Mouse (Mus musculus) right cerebral cortex, adult 18-20 months (tissue): Measurements from ENCODE around the gene Macrod2.

Experiments used
- DNase-seq: peaks from one replicate; pipeline ENCODE4 v3.0.0; 2022; ENCODE audit warnings: mixed read lengths

Gene Macrod2

DNA sequence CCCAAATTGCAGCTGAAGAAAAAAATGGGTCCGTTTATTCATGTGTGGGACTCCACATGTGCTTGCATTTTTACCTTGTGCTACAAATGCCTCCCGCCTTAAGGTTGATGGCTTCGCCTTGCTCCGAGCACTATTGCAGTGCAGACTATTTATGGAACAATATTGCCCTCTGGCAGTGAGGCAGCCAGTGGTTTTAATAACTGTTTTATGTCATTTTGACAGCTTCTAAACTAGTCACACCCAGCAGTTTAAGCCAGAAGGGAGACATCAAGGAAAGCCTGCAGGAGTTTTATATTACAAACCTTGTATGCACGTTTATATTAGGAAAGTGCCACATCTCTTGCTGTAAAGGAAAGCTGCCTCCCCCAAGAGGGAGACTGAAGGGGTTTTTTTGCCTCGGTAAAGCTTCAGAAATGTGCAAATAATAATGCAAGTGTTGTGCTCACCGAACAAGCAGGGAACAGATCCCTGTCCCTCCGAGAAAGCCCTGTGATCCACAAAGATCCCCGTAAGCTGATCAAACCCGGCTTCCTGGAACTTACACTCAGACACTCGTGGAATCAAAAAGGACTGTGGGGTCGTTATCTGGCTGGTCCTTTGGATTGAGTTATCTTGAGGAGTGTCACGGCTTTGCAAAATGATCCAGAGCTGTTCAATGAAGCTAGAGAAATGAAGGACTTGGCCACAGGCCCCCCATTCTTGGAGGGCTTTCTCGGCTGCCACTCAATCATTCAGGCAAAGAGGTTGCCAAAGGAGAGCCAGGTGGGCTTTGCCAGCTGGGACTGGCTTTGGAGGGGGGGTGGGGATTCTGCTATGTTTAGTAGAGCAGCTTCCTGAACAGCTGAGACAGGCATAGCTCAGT lies 1663.0 kb downstream of the Macrod2 start:
- DNase-seq, result no peak

GRCm38 (mm10) chr2:142058751-142059090 lies 1663.6 kb downstream of the Macrod2 start:
- DNase-seq, result no peak

- DNase-seq, result no peak
Measured at GRCm38 (mm10) chr2:142108947-142109346, 1713.8 kb downstream of the Macrod2 start.

DNA sequence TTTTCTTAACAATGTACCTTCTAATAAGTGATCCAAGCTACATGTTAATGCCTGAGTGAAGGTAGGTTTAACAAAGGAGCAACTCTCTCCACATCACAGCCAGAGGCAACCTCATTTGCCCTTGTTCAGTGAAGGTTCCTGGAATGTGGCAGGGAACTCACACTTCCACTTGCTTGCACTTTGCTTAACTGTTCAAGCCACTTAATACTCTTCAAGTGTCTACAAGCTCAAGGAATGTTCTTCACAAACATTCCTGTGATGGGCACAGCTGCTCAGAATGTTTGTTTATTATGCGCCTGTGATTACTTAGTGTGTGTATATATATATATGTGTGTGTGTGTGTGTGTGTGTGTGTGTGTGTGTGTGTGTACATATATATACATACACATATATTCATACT lies 1721.5 kb downstream of the Macrod2 start:
- no peak for DNase-seq

DNA sequence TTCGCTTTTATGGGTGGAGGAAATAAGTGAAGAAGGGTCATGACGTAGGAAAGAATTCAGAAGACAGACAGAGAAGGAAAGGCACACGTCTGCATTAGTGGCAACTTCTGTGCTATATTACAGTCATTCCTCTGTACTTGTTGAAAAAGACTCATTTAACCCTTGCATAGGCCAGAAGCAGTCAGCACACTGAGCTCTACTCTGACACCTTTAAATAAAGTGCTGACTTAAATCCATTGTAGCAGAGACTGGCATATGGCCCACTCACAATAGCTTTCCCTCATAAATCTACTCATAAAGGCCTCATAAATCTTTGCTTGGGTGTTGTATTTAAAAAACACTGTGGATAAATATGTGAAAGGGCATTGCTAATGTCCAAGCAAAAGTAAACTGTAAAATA lies 1733.0 kb downstream of the Macrod2 start:
- no peak for DNase-seq

DNA sequence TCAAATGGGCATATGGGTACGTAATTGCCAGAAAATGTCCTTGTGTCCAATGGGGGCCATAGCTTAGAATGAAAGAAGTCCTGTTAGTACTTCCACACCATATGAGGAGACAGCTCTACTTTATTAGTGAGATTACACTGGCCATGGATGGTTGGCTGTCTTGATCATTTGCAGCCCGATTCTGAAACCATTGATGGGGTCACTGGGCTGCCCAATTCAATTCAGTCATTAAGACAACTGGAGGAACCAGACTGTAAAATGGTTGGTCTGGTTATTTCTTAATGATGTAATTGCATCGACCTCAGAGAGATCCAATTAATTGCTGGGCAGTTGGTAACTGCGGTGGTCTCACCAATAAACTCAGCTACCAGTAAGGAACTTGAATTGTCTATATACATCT lies 1734.1 kb downstream of the Macrod2 start:
- DNase-seq, result no peak

DNA sequence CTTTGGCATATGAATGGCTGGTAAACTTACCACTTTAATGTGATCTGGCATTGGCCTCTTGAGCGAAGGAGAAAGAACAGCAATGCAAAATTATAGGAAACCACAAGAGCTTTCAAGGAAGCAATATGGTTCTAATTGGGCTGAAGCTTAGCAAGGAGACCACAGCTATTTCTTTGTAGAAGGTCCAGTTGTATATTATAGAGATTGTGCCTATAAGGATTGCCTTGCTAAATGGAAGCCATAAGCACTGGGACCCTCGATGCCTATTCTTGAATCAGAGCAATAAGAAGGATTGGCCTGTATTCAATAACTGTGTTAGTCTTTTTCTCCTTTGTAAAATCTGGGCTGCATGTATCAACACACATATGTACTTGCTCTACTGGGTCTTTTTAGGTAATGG lies 1754.2 kb downstream of the Macrod2 start:
- no peak for DNase-seq

GRCm38 (mm10) chr2:142163506-142164275 lies 1768.6 kb downstream of the Macrod2 start:
- no peak for DNase-seq

- no peak for DNase-seq
Measured at GRCm38 (mm10) chr2:142169649-142170048, 1774.5 kb downstream of the Macrod2 start.

DNA sequence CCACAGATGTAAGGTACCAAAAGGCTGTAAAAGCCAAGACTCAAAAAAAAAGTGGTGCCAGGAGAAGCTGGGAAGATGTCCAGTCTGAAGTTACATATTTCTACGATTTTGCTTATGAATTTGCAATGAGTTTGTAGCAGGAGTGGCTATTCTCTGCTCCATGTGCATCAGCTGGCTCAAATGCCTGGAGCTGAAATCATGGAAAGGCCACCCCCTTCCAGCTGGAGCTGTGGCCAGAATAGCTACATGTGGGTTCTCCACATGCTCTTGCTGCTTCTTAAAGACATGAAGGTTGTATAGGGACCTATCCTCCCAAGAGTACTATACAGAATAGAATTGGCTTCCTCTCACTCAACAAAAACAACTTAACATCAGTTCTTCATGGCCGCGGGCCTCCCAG lies 1777.6 kb downstream of the Macrod2 start:
- peak; percentile 63 for DNase-seq

DNA sequence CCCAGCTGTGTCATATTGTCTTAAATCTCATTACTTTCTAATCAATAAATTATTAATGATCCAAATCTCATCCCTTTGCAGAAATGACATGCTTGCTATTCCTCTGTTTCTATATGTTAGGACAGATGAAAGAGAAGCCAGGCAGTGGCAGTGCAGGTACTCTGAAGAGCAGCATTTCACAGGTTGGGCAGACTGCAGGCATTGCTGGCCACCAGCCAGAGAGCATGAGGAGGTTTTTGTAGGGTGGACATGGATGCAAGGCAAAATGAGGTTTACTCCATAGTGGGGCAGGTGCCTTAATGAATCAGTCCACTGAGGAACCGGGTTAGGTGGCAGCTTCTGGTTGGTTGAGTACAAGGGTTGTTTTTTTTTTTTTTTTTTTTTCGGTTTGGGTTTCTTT lies 1778.9 kb downstream of the Macrod2 start:
- DNase-seq, result no peak

GRCm38 (mm10) chr2:142186922-142187321 lies 1791.8 kb downstream of the Macrod2 start:
- no peak for DNase-seq

DNA sequence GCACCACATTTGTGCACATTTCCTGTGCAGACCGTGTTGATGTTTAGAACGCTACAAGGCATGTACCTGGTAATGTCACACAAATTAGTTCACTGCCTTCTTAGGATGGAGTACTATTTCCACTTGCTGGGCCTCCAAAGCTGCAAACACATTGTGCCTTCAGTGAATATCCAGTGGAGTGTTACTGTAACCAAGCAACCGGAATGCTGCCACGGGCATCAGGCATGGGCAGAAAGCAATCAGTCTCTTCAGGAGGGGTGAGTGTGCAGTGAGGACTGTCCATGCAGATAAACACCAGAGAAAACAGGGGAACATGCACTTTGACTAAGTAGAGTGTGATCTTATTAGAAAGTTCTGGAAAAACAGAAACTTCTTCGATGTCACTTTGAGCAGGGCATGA lies 1792.3 kb downstream of the Macrod2 start:
- DNase-seq, result no peak

- DNase-seq, result no peak
Measured at GRCm38 (mm10) chr2:142217371-142217770, 1822.3 kb downstream of the Macrod2 start.

DNA sequence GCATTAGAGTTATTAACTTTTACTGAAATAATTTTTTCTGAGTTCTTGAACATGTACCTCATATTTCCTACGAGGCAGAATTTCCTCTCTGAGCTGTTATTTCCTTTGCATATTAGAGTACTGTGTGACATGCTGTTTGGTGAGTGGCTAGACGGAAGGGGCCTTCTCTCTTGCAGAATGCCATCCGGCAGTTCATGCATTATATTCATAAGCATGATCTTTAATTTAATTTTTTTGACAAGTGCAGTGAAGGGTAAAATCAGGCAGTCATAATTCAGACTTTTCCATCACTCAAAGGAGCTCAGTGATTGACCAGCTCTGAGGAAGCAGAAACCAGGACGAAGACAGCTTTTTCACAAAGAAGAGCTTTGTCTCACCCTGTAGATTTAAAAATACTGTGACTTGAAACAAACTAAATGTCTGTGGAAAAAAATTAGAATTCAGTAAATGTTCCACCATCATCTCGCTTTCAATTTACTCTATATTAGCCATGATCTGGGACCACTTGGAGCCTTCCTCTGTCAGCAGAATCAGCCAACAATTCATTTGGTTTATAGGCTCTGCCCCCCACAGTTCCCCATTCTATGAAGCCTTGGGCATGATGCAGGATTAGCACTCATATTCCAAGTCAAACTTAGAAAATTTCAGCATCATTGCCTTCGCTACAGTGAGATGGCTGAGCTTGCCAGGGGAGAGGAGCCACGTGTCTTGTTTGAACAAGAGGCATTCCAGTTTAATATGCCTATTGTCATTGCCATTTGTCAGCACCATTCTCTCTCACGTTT lies 1827.2 kb downstream of the Macrod2 start:
- no peak for DNase-seq

GRCm38 (mm10) chr2:142222926-142223325 lies 1827.8 kb downstream of the Macrod2 start:
- DNase-seq, result no peak

GRCm38 (mm10) chr2:142230985-142231549 lies 1836.0 kb downstream of the Macrod2 start:
- DNase-seq, result no peak

GRCm38 (mm10) chr2:142232828-142233227 lies 1837.7 kb downstream of the Macrod2 start:
- DNase-seq, result no peak

DNA sequence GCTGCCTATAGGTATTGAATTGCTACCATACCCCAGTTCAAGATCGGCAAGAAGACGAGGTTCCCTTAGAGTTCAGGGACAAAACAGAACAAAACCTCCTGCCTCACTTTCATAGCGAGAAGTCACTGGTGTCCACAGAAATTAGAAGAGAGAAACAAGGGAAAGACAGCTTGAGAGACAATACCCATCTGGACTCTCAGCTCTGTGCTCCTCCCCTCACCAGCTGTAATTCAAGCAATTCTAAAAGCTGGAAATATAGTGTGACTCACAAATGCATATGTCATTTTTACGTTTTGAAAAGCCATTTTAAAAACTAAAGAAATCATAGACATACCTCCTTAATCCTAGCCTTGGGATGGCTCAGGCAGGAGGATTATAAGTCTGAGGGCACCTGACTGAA lies 1848.4 kb downstream of the Macrod2 start:
- DNase-seq, result no peak

- no peak for DNase-seq
Measured at GRCm38 (mm10) chr2:142250383-142250782, 1855.3 kb downstream of the Macrod2 start.

GRCm38 (mm10) chr2:142251518-142251917 lies 1856.4 kb downstream of the Macrod2 start:
- DNase-seq, result no peak

DNA sequence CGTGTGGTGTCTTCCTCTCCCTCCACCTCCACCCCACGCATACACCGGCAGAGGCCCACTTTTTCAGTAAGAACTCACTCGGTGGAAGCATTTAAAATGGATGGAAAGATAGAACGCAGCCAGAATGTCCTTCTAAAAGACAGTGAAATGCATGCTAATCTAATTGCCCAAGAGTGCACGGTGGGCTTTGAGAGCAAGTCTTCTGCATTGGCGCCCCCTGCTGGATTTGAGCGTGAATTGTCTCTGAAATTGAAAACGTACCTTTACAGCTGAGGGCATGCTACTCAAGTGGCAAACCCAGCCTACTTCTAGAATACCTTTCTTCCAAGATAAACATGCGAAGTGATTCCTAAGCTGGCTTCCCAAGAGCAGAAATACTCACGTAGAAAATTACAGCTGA lies 1858.8 kb downstream of the Macrod2 start:
- DNase-seq, result peak; percentile 82

GRCm38 (mm10) chr2:142254566-142254965 lies 1859.5 kb downstream of the Macrod2 start:
- no peak for DNase-seq
